Mouse (Mus musculus) embryonic facial prominence, embryonic 12.5 days (tissue): ENCODE data around the gene Cgnl1. TPM values are rescaled to one million over a fixed set of nuclear protein-coding genes. Genes with fewer than 3 reads are reported as not detected.

Experiments
- ATAC-seq: fragments of 200-750 bp; cut with Nextera tagmentation; 2 replicates; pipeline ENCODE4 v1.8.0; 2017; ENCODE audit not compliant: insufficient number of reproducible peaks, insufficient read depth, low FRiP score, low TSS enrichment
- H3K27ac ChIP-seq: fragments of 300-500 bp; sonication (generic); 2 replicates; pipeline ENCODE4 v1.5.1; 2016; ENCODE audit warnings: mild to moderate bottlenecking
- H3K27me3 ChIP-seq: fragments of 300-500 bp; sonication (generic); 2 replicates; pipeline ENCODE4 v1.6.1; 2016; ENCODE audit warnings: mild to moderate bottlenecking, moderate library complexity
- H3K36me3 ChIP-seq: fragments of 300-500 bp; sonication (generic); 2 replicates; pipeline ENCODE4 v1.6.1; 2016; ENCODE audit warnings: mild to moderate bottlenecking
- H3K4me1 ChIP-seq: fragments of 300-500 bp; sonication (generic); 2 replicates; pipeline ENCODE4 v1.6.1; 2016
- H3K4me2 ChIP-seq: fragments of 300-500 bp; sonication (generic); replicated peaks from 2 replicates; pipeline ENCODE4 v1.6.1; 2016; ENCODE audit warnings: mild to moderate bottlenecking, moderate library complexity
- H3K4me3 ChIP-seq: fragments of 300-500 bp; sonication (generic); 2 replicates; pipeline ENCODE4 v1.5.1; 2016; ENCODE audit warnings: mild to moderate bottlenecking
- H3K9ac ChIP-seq: fragments of 300-500 bp; sonication (generic); 2 replicates; pipeline ENCODE4 v1.6.1; 2016; ENCODE audit warnings: mild to moderate bottlenecking, moderate library complexity
- H3K9me3 ChIP-seq: fragments of 300-500 bp; sonication (generic); 2 replicates; pipeline ENCODE4 v1.6.1; 2016; ENCODE audit warnings: mild to moderate bottlenecking, moderate library complexity
- WGBS: fragments of 180-500 bp; shearing (Covaris S2); methylation state at CpG from one replicate; pipeline ENCODE4 v1.1.7; 2016; 5-methylcytosine and 5-hydroxymethylcytosine counted together
- polyA plus RNA-seq: library from polyadenylated mRNA; unstranded; fragments of >200 nt; fragmentation: Nextera tagmentation; extraction: Ambion mirVana; gene quantifications from 2 replicates; pipeline ENCODE4 v1.2.1, GENCODE M21; 2016

The Cgnl1 gene
- polyA plus RNA-seq, 1 experiment from 2014 or later: 9.6 TPM

- Histone ChIP-seq H3K27ac (no peak overlapping the region), H3K4me3 (no peak overlapping the region), H3K9me3 (no peaks in the 10 kb centered on the region), H3K36me3 (no peaks in the 10 kb centered on the region), H3K4me2 (no peak overlapping the region), H3K27me3 (no peaks in the 10 kb centered on the region), H3K9ac (no peak overlapping the region), H3K4me1 (no peaks in the 10 kb centered on the region)
- ATAC-seq: no peak
- WGBS: 83% methylated on average over 4 of the region's 4 CpGs
These were observed 131.0 kb downstream of the Cgnl1 start for GRCm38 (mm10) chr9:71640361-71640927.

GRCm38 (mm10) chr9:71638198-71638597 lies 133.2 kb downstream of the Cgnl1 start:
- no peak overlapping the region for H3K9ac ChIP-seq
- no peaks in the 10 kb centered on the region for H3K27me3 ChIP-seq
- no peak overlapping the region for H3K4me3 ChIP-seq
- H3K4me1 ChIP-seq: no peaks in the 10 kb centered on the region
- 71% methylated on average over 11 of the region's 11 CpGs for WGBS
- H3K27ac ChIP-seq: no peak overlapping the region
- H3K36me3 ChIP-seq: no peaks in the 10 kb centered on the region
- H3K9me3 ChIP-seq: no peaks in the 10 kb centered on the region
- H3K4me2 ChIP-seq: no peak overlapping the region
- ATAC-seq: no peak

- H3K27ac ChIP-seq: no peak overlapping the region
- WGBS: 82% methylated on average over 1 of the region's 1 CpGs
- H3K9ac ChIP-seq: no peak overlapping the region
- no peaks in the 10 kb centered on the region for H3K27me3 ChIP-seq
- H3K4me2 ChIP-seq: no peak overlapping the region
- no peaks in the 10 kb centered on the region for H3K4me1 ChIP-seq
- ATAC-seq: no peak
- no peak overlapping the region for H3K4me3 ChIP-seq
- H3K9me3 ChIP-seq: no peaks in the 10 kb centered on the region
- H3K36me3 ChIP-seq: no peaks in the 10 kb centered on the region
These were observed 134.5 kb downstream of the Cgnl1 start for GRCm38 (mm10) chr9:71636854-71637253.

GRCm38 (mm10) chr9:71635627-71636026 lies 135.8 kb downstream of the Cgnl1 start:
- Histone ChIP-seq H3K36me3 (no peaks in the 10 kb centered on the region), H3K4me1 (no peaks in the 10 kb centered on the region), H3K4me3 (no peak overlapping the region), H3K27me3 (no peaks in the 10 kb centered on the region), H3K27ac (no peak overlapping the region), H3K9me3 (no peaks in the 10 kb centered on the region), H3K9ac (no peak overlapping the region), H3K4me2 (no peak overlapping the region)
- ATAC-seq: no peak
- 27% methylated on average over 1 of the region's 1 CpGs for WGBS

GRCm38 (mm10) chr9:71634916-71635315 lies 136.5 kb downstream of the Cgnl1 start:
- Histone ChIP-seq H3K27ac (no peak overlapping the region), H3K9me3 (no peaks in the 10 kb centered on the region), H3K27me3 (no peaks in the 10 kb centered on the region), H3K4me2 (no peak overlapping the region), H3K4me3 (no peak overlapping the region), H3K9ac (no peak overlapping the region), H3K4me1 (no peaks in the 10 kb centered on the region), H3K36me3 (no peaks in the 10 kb centered on the region)
- no peak for ATAC-seq
- WGBS: 79% methylated on average over 2 of the region's 2 CpGs

- Histone ChIP-seq H3K27me3 (no peaks in the 10 kb centered on the region), H3K36me3 (no peaks in the 10 kb centered on the region), H3K27ac (no peak overlapping the region), H3K4me3 (no peak overlapping the region), H3K9ac (no peak overlapping the region), H3K4me1 (no peaks in the 10 kb centered on the region), H3K4me2 (no peak overlapping the region), H3K9me3 (no peaks in the 10 kb centered on the region)
- ATAC-seq: no peak
- 49% methylated on average over 6 of the region's 6 CpGs for WGBS
These were observed 142.5 kb downstream of the Cgnl1 start for GRCm38 (mm10) chr9:71628921-71629320.

DNA sequence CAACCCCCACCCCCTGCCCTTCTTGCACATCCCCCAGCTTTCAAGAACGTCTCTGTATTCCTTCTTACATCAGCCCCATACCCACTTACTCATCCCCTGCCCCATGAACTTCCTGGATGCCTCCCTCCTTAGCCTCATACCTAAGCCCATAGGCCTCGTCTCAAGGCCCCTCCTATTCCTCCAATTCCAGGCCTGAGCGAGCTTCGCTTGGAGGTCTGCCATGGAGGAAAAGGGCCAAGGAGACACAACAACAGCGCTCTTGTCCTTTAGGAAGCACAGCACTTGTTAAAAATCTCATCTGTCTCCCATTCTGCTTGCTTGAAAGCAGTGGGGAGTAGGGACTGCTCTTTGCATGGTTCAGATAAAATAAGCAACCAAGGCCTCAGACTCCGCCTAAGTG lies 143.1 kb downstream of the Cgnl1 start:
- Histone ChIP-seq H3K9ac (no peak overlapping the region), H3K4me1 (0 out of 2 replicates have a peak, but pooled peaks cover 3% of the 10 kb centered on the region), H3K9me3 (no peaks in the 10 kb centered on the region), H3K27me3 (no peaks in the 10 kb centered on the region), H3K4me2 (no peak overlapping the region), H3K27ac (no peak overlapping the region), H3K4me3 (no peak overlapping the region), H3K36me3 (no peaks in the 10 kb centered on the region)
- ATAC-seq: no peak
- WGBS: 77% methylated on average over 6 of the region's 6 CpGs

GRCm38 (mm10) chr9:71625961-71626360 lies 145.4 kb downstream of the Cgnl1 start:
- no peaks in the 10 kb centered on the region for H3K36me3 ChIP-seq
- 83% methylated on average over 6 of the region's 6 CpGs for WGBS
- no peak overlapping the region for H3K4me3 ChIP-seq
- H3K9ac ChIP-seq: no peak overlapping the region
- H3K9me3 ChIP-seq: no peaks in the 10 kb centered on the region
- no peak for ATAC-seq
- no peak overlapping the region for H3K27ac ChIP-seq
- 0 out of 2 replicates have a peak, but pooled peaks cover 3% of the 10 kb centered on the region for H3K4me1 ChIP-seq
- H3K27me3 ChIP-seq: no peaks in the 10 kb centered on the region
- no peak overlapping the region for H3K4me2 ChIP-seq

- no peaks in the 10 kb centered on the region for H3K36me3 ChIP-seq
- no peak for ATAC-seq
- no peak overlapping the region for H3K4me3 ChIP-seq
- H3K9ac ChIP-seq: no peak overlapping the region
- WGBS: 48% methylated on average over 10 of the region's 10 CpGs
- H3K27me3 ChIP-seq: no peaks in the 10 kb centered on the region
- H3K4me1 ChIP-seq: 0 out of 2 replicates have a peak, but pooled peaks cover 3% of the 10 kb centered on the region
- H3K27ac ChIP-seq: no peak overlapping the region
- no peak overlapping the region for H3K4me2 ChIP-seq
- no peaks in the 10 kb centered on the region for H3K9me3 ChIP-seq
These were observed 146.5 kb downstream of the Cgnl1 start for GRCm38 (mm10) chr9:71624793-71625495.

GRCm38 (mm10) chr9:71623871-71624569 lies 147.4 kb downstream of the Cgnl1 start:
- no peaks in the 10 kb centered on the region for H3K9me3 ChIP-seq
- H3K36me3 ChIP-seq: no peaks in the 10 kb centered on the region
- H3K27me3 ChIP-seq: no peaks in the 10 kb centered on the region
- H3K4me3 ChIP-seq: no peak overlapping the region
- H3K27ac ChIP-seq: no peak overlapping the region
- H3K4me1 ChIP-seq: 0 out of 2 replicates have a peak, but pooled peaks cover 3% of the 10 kb centered on the region
- WGBS: 37% methylated on average over 4 of the region's 4 CpGs
- H3K4me2 ChIP-seq: no peak overlapping the region
- no peak overlapping the region for H3K9ac ChIP-seq
- ATAC-seq: 0 out of 2 replicates have a peak, but pooled peaks have one; percentile 52

- Histone ChIP-seq H3K4me2 (no peak overlapping the region), H3K4me3 (no peak overlapping the region), H3K36me3 (no peaks in the 10 kb centered on the region), H3K9ac (no peak overlapping the region), H3K4me1 (0 out of 2 replicates have a peak, but pooled peaks cover 3% of the 10 kb centered on the region), H3K27ac (no peak overlapping the region), H3K27me3 (no peaks in the 10 kb centered on the region), H3K9me3 (no peaks in the 10 kb centered on the region)
- 66% methylated on average over 3 of the region's 3 CpGs for WGBS
- ATAC-seq: no peak
These were observed 148.8 kb downstream of the Cgnl1 start for GRCm38 (mm10) chr9:71622593-71622992.

- WGBS: 87% methylated on average over 4 of the region's 4 CpGs
- H3K4me1 ChIP-seq: 0 out of 2 replicates have a peak, but pooled peaks cover 3% of the 10 kb centered on the region
- H3K27me3 ChIP-seq: no peaks in the 10 kb centered on the region
- no peak for ATAC-seq
- no peak overlapping the region for H3K4me2 ChIP-seq
- no peak overlapping the region for H3K9ac ChIP-seq
- H3K4me3 ChIP-seq: no peak overlapping the region
- H3K9me3 ChIP-seq: no peaks in the 10 kb centered on the region
- no peak overlapping the region for H3K27ac ChIP-seq
- no peaks in the 10 kb centered on the region for H3K36me3 ChIP-seq
These were observed 149.4 kb downstream of the Cgnl1 start for GRCm38 (mm10) chr9:71621968-71622367.
